Mouse (Mus musculus): ENCODE measurements around the gene Armcx2.
"Not testable (repeated sequence)": the region's sequence is repeated elsewhere in the genome, so short reads cannot be mapped to it uniquely, and the experiment has no call there.

Gene Armcx2

DNA sequence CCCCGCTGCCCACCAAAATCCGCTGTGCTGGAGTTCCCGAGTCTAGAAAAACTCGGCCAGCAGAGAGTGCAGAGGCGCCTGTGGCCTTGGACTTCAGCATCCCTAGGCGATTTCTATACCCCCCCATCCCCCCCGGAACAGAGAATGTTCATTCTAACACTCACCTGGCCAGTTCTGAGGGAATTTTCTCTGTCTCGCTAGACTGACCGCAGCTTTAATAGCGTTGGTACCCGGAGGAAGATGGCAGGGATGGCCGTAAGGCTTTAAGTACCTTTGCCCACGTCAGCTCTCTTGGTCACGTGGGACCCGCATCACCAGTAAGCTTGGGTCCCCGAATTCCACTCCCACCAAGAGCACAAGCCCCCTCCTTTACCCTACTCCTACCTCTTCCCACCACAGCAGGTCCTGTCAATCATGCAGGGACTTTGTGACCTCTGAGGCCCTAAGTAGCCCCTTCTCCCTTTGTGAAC is at the start of gene Armcx2:
Armcx2 (minus strand) TSS at position 467 of the 470 bp plus-strand sequence.
- DNase-seq: peak; percentile 47

GRCm38 (mm10) chrX:134849662-134850061 is 40.6 kb upstream of the Armcx2 start:
- no peak for DNase-seq

GRCm38 (mm10) chrX:134844424-134844823 is 35.4 kb upstream of the Armcx2 start:
- DNase-seq: no peak

GRCm38 (mm10) chrX:134830508-134830907 is 21.5 kb upstream of the Armcx2 start:
- no peak for DNase-seq

GRCm38 (mm10) chrX:134807833-134808754 is 927 bp downstream of the Armcx2 start:
- DNase-seq: no peak

DNA sequence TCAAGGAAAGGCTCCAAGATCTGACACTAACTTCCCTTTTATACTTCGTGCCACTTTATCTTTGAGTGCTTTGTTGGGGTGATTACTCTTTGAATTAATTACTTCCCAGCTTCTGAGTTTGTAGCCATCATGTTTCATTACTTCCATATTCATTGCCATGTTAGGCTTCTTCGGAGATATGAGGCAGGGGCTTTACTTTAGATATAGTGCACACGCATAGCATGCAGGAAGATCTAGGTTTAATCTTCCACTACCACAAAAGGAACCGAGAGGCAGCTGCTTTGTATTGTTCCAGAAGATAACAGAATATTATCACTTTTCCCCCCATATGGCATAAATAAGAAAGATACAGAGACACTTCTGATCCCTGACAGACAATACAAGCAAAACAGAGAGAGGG is 21.3 kb downstream of the Armcx2 start:
- DNase-seq: no peak

- DNase-seq: not testable (repeated sequence)
Measured at GRCm38 (mm10) chrX:134763428-134764198, 45.4 kb downstream of the Armcx2 start.

GRCm38 (mm10) chrX:134757293-134757995 is 51.6 kb downstream of the Armcx2 start:
- no peak for DNase-seq

GRCm38 (mm10) chrX:134756434-134757292 is 52.4 kb downstream of the Armcx2 start, which contains the start of gene Armcx3:
Gene Armcx3, plus strand, starts transcription at chrX:134756595.
- peak; percentile 43 for DNase-seq
